ENCODE assay signal across 7 mouse cellular contexts in genomic region chr14:40968051-40968450, GRCm38 (mm10). TPM values are rescaled to one million over a fixed set of nuclear protein-coding genes. Genes with fewer than 3 reads are reported as not detected.
DNase-seq lines count a peak whose midpoint lies in the region; ATAC-seq and TF ChIP-seq lines count a peak whose summit lies in the region.

No protein-coding gene starts in this region.

- no peak for ATAC-seq in intestine, embryonic 15.5 days
- ATAC-seq in intestine, embryonic 16.5 days: no peak
- ATAC-seq in hindbrain, embryonic 14.5 days (ENCODE audit: low FRiP score): no peak
- ATAC-seq in midbrain, embryonic 16.5 days: no peak
- no peak for ATAC-seq in erythroblast, adult 5-6 weeks (replicated peaks; ENCODE audit: low FRiP score, poor library complexity, severe bottlenecking)

- H3K9ac ChIP-seq in intestine, embryonic 15.5 days: no peak overlapping the region
- no peak overlapping the region for H3K9ac ChIP-seq in intestine, embryonic 16.5 days (ENCODE audit: low read depth, low read length)
- H3K9ac ChIP-seq in ES-Bruce4 (ENCODE audit: low read depth, poor library complexity, severe bottlenecking): peak overlapping the region; percentile 65; the same call in 1 of the 2 replicates
- no peak overlapping the region for H3K9ac ChIP-seq in hindbrain, embryonic 14.5 days
- H3K9ac ChIP-seq in midbrain, embryonic 16.5 days (ENCODE audit: low read depth, low read length): no peak overlapping the region; the same call in 1 of the 2 replicates

- DNase-seq in hindbrain, embryonic 14.5 days (ENCODE audit: low spot score): no peak
- no peak for DNase-seq in ovary, postnatal 36 days (ENCODE audit: low spot score)

- peak overlapping the region; percentile 61 for H3K4me2 ChIP-seq in intestine, embryonic 15.5 days (replicated peaks)
- H3K4me2 ChIP-seq in intestine, embryonic 16.5 days (ENCODE audit: low read depth, low read length): no peak overlapping the region
- H3K4me2 ChIP-seq in hindbrain, embryonic 14.5 days (replicated peaks): peak overlapping the region; percentile 89
- H3K4me2 ChIP-seq in midbrain, embryonic 16.5 days (ENCODE audit: low read length): peak overlapping the region; percentile 94

- H3K4me1 ChIP-seq in intestine, embryonic 15.5 days (replicated peaks): peaks cover 24% of the 10 kb centered on the region
- peaks cover 20% of the 10 kb centered on the region for H3K4me1 ChIP-seq in intestine, embryonic 16.5 days (ENCODE audit: control insufficient read depth, insufficient read depth, low read length)
- peaks cover 6% of the 10 kb centered on the region for H3K4me1 ChIP-seq in ES-Bruce4 (ENCODE audit: control insufficient read depth, insufficient read depth, low read length)
- H3K4me1 ChIP-seq in hindbrain, embryonic 14.5 days (replicated peaks; ENCODE audit: control insufficient read depth, insufficient read depth, low read length): peaks cover 18% of the 10 kb centered on the region
- peaks cover 30% of the 10 kb centered on the region for H3K4me1 ChIP-seq in midbrain, embryonic 16.5 days (ENCODE audit: control insufficient read depth, insufficient read depth, low read length)

- H3K27ac ChIP-seq in intestine, embryonic 15.5 days: no peak overlapping the region
- no peak overlapping the region for H3K27ac ChIP-seq in intestine, embryonic 16.5 days (ENCODE audit: low read length)
- no peak overlapping the region for H3K27ac ChIP-seq in ES-Bruce4 (ENCODE audit: insufficient read depth, low read length)
- no peak overlapping the region for H3K27ac ChIP-seq in hindbrain, embryonic 14.5 days
- H3K27ac ChIP-seq in midbrain, embryonic 16.5 days (ENCODE audit: low read length): peak overlapping the region; percentile 88; the same call in 1 of the 2 replicates

- H3K9me3 ChIP-seq in intestine, embryonic 15.5 days: no peaks in the 10 kb centered on the region
- H3K9me3 ChIP-seq in intestine, embryonic 16.5 days (ENCODE audit: control insufficient read depth, low read length): no peaks in the 10 kb centered on the region
- no peaks in the 10 kb centered on the region for H3K9me3 ChIP-seq in ES-Bruce4 (replicated peaks; ENCODE audit: control insufficient read depth, insufficient read depth, low read length, poor library complexity, severe bottlenecking)
- no peaks in the 10 kb centered on the region for H3K9me3 ChIP-seq in hindbrain, embryonic 14.5 days (ENCODE audit: control insufficient read depth, low read length)
- no peaks in the 10 kb centered on the region for H3K9me3 ChIP-seq in midbrain, embryonic 16.5 days (replicated peaks; ENCODE audit: control insufficient read depth, low read length, poor library complexity, severe bottlenecking)

- WGBS in intestine, embryonic 15.5 days: 100% methylated on average over 2 of the region's 2 CpGs
- WGBS in intestine, embryonic 16.5 days: 81% methylated on average over 2 of the region's 2 CpGs
- WGBS in hindbrain, embryonic 14.5 days: 83% methylated on average over 2 of the region's 2 CpGs
- 79% methylated on average over 2 of the region's 2 CpGs for WGBS in midbrain, embryonic 16.5 days

- no peak for TF ChIP-seq POLR2A in ES-Bruce4 (IDR thresholded peaks at IDR 0.05; ENCODE audit: insufficient read depth, low read length)

- no peak overlapping the region for H3K4me3 ChIP-seq in intestine, embryonic 15.5 days (replicated peaks)
- H3K4me3 ChIP-seq in intestine, embryonic 16.5 days (ENCODE audit: low read length): no peak overlapping the region
- no peak overlapping the region for H3K4me3 ChIP-seq in ES-Bruce4 (ENCODE audit: low read depth, low read length)
- no peak overlapping the region; the same call in 1 of the 2 replicates for H3K4me3 ChIP-seq in hindbrain, embryonic 14.5 days (replicated peaks; ENCODE audit: low read length)
- peak overlapping the region; percentile 97; the same call in 1 of the 2 replicates for H3K4me3 ChIP-seq in midbrain, embryonic 16.5 days (ENCODE audit: low read depth, low read length)

- no peak for TF ChIP-seq CTCF in ES-Bruce4 (IDR thresholded peaks at IDR 0.05; ENCODE audit: low read depth, low read length)

- no peak for TF ChIP-seq EP300 in ES-Bruce4 (IDR thresholded peaks at IDR 0.05; ENCODE audit: insufficient read depth, low read depth, low read length)

- no peaks in the 10 kb centered on the region for H3K27me3 ChIP-seq in intestine, embryonic 15.5 days (replicated peaks)
- no peaks in the 10 kb centered on the region for H3K27me3 ChIP-seq in intestine, embryonic 16.5 days (replicated peaks; ENCODE audit: control insufficient read depth, insufficient read depth, low read length)
- no peaks in the 10 kb centered on the region for H3K27me3 ChIP-seq in ES-Bruce4 (ENCODE audit: control insufficient read depth, insufficient read depth, low read length, poor library complexity, severe bottlenecking)
- H3K27me3 ChIP-seq in hindbrain, embryonic 14.5 days (ENCODE audit: control insufficient read depth, insufficient read depth, low read length): no peaks in the 10 kb centered on the region
- H3K27me3 ChIP-seq in midbrain, embryonic 16.5 days (ENCODE audit: control insufficient read depth, insufficient read depth, low read depth, low read length): no peaks in the 10 kb centered on the region

- H3K36me3 ChIP-seq in intestine, embryonic 15.5 days: no peaks in the 10 kb centered on the region
- H3K36me3 ChIP-seq in intestine, embryonic 16.5 days (ENCODE audit: control insufficient read depth, insufficient read depth, low read length): no peaks in the 10 kb centered on the region
- H3K36me3 ChIP-seq in ES-Bruce4 (ENCODE audit: control insufficient read depth, insufficient read depth, low read length, poor library complexity, severe bottlenecking): no peaks in the 10 kb centered on the region
- no peaks in the 10 kb centered on the region for H3K36me3 ChIP-seq in hindbrain, embryonic 14.5 days (replicated peaks; ENCODE audit: control insufficient read depth, insufficient read depth)
- H3K36me3 ChIP-seq in midbrain, embryonic 16.5 days (ENCODE audit: control insufficient read depth, insufficient read depth, low read length): no peaks in the 10 kb centered on the region

RNA-seq across cellular contexts. Expression of gene Tspan14, which starts 1.4 kb away (rescaled TPM):
- 56.8 and 61.0 TPM in 2 replicates for polyA plus RNA-seq in intestine, embryonic 15.5 days (2015; fragmentation: Nextera tagmentation; extraction: Ambion mirVana)
- 65.0 and 65.6 TPM in 2 replicates for polyA plus RNA-seq in intestine, embryonic 16.5 days (2015; fragmentation: Nextera tagmentation; extraction: Ambion mirVana)
- polyA plus RNA-seq in ES-Bruce4 (2011; ENCODE audit: insufficient read depth, insufficient read length, low read depth, missing spikeins): 58.8 and 60.0 TPM in 2 replicates
- 65.6 and 70.1 TPM in 2 replicates for polyA plus RNA-seq in hindbrain, embryonic 14.5 days (2014; fragmentation: Nextera tagmentation; extraction: Ambion mirVana)
- polyA plus RNA-seq in midbrain, embryonic 16.5 days (2015; fragmentation: Nextera tagmentation; extraction: Ambion mirVana): 61.7 and 66.1 TPM in 2 replicates
- 4.0 and 7.3 TPM in 2 replicates for total RNA-seq in erythroblast, adult 5-6 weeks (2015; ENCODE audit: low replicate concordance)
- 8.2 and 9.4 TPM in 2 replicates for total RNA-seq in erythroblast, adult 5-6 weeks (2017; ENCODE audit: low replicate concordance)

RNA-seq across cellular contexts. Expression of gene Fam213a, which starts 45.5 kb away (rescaled TPM):
- polyA plus RNA-seq in intestine, embryonic 15.5 days (2015; fragmentation: Nextera tagmentation; extraction: Ambion mirVana): 51.6 and 54.4 TPM in 2 replicates
- 72.4 and 81.8 TPM in 2 replicates for polyA plus RNA-seq in intestine, embryonic 16.5 days (2015; fragmentation: Nextera tagmentation; extraction: Ambion mirVana)
- 24.8 and 27.5 TPM in 2 replicates for polyA plus RNA-seq in ES-Bruce4 (2011; ENCODE audit: insufficient read depth, insufficient read length, low read depth, missing spikeins)
- 86.6 and 94.3 TPM in 2 replicates for polyA plus RNA-seq in hindbrain, embryonic 14.5 days (2014; fragmentation: Nextera tagmentation; extraction: Ambion mirVana)
- 105 and 111 TPM in 2 replicates for polyA plus RNA-seq in midbrain, embryonic 16.5 days (2015; fragmentation: Nextera tagmentation; extraction: Ambion mirVana)
- total RNA-seq in erythroblast, adult 5-6 weeks (2015; ENCODE audit: low replicate concordance): 1,227 and 1,297 TPM in 2 replicates
- 2,096 and 2,327 TPM in 2 replicates for total RNA-seq in erythroblast, adult 5-6 weeks (2017; ENCODE audit: low replicate concordance)
